ENCODE assay signal across 8 mouse cellular contexts in genomic region chr4:46591833-46592520, GRCm38 (mm10). TPM values are rescaled to one million over a fixed set of nuclear protein-coding genes. Genes with fewer than 3 reads are reported as not detected.
DNase-seq lines count a peak whose midpoint lies in the region; ATAC-seq and TF ChIP-seq lines count a peak whose summit lies in the region.
"Had no signal": no experiment of that assay in that cellular context is flagged by ENCODE, and none has a peak within 500 bp of the region (broad histone marks: within the 10 kb centered on the region; RNA-seq: fewer than 3 reads in every experiment).

No protein-coding gene starts in this region.

- H3K27me3 ChIP-seq in kidney, adult 2 months (replicated peaks; ENCODE audit: control insufficient read depth, insufficient read depth, low read length), result no peaks in the 10 kb centered on the region
- no peaks in the 10 kb centered on the region for H3K27me3 ChIP-seq in MEL (ENCODE audit: control insufficient read depth in 1 of 2, insufficient read depth in 2 of 2, low read length in 2 of 2)

- no peak overlapping the region for H3K27ac ChIP-seq in kidney, adult 2 months (ENCODE audit: insufficient read depth, low read depth, low read length)
- H3K27ac ChIP-seq in MEL (ENCODE audit: control insufficient read depth, low read depth, low read length), result no peak overlapping the region

- no peak overlapping the region for H3K4me3 ChIP-seq in kidney, adult 2 months (ENCODE audit: insufficient read depth, low read depth, low read length)
- H3K4me3 ChIP-seq in MEL (ENCODE audit: control insufficient read depth in 1 of 2, insufficient read depth in 1 of 2, low read depth in 2 of 2, low read length in 2 of 2), result no peak overlapping the region

- no peaks in the 10 kb centered on the region for H3K9me3 ChIP-seq in MEL (replicated peaks; ENCODE audit: insufficient read depth, low read length)

- TF ChIP-seq POLR2A in kidney, adult 2 months (IDR thresholded peaks at IDR 0.05; ENCODE audit: low read depth, low read length), result no peak
- TF ChIP-seq POLR2A in MEL (IDR thresholded peaks at IDR 0.05; ENCODE audit: control insufficient read depth in 1 of 2, insufficient read depth in 1 of 2, low read depth in 1 of 2, low read length in 2 of 2, poor library complexity in 1 of 2), result no peak

- H3K4me1 ChIP-seq in kidney, adult 2 months (ENCODE audit: control insufficient read depth, insufficient read depth, low read length), result no peaks in the 10 kb centered on the region
- H3K4me1 ChIP-seq in MEL (ENCODE audit: control insufficient read depth in 1 of 2, insufficient read depth in 2 of 2, low read length in 2 of 2), result peaks cover 13 to 48% of the 10 kb centered on the region in 2 experiments

- H3K36me3 ChIP-seq in kidney, adult 2 months (ENCODE audit: control insufficient read depth, insufficient read depth, low read length), result no peaks in the 10 kb centered on the region
- peaks cover 0 to 42% of the 10 kb centered on the region in 2 experiments; a peak in 2 of 4 replicates for H3K36me3 ChIP-seq in MEL (ENCODE audit: control insufficient read depth in 1 of 2, insufficient read depth in 2 of 2, low read length in 2 of 2)

- 78% methylated on average over 9 of the region's 9 CpGs for WGBS in kidney, adult 2 months

- no peak overlapping the region for H3K9ac ChIP-seq in MEL (ENCODE audit: control insufficient read depth, low read depth, low read length, poor library complexity, severe bottlenecking)

- TF ChIP-seq RAD21 in MEL (IDR thresholded peaks at IDR 0.05; ENCODE audit: low read depth, low read length), result no peak

- no peak for TF ChIP-seq EP300 in MEL (IDR thresholded peaks at IDR 0.05; ENCODE audit: low read depth in 1 of 2, low read length in 2 of 2)

- peak; percentile 56 for ATAC-seq in megakaryocyte progenitor cell, adult 5-6 weeks (replicated peaks; ENCODE audit: poor library complexity)

- H3K79me2 ChIP-seq in MEL (ENCODE audit: control insufficient read depth, insufficient read depth, low read length, poor library complexity), result no peaks in the 10 kb centered on the region

- peak; percentile 35 for DNase-seq in kidney, adult 2 months
- no peak for DNase-seq in kidney, postnatal 36 days
- peak; percentile 76 for DNase-seq in MEL (ENCODE audit: low read depth, low spot score)
- peak; percentile 33 for DNase-seq in brain, adult 2 months (ENCODE audit: low read depth, low spot score)
- no peak for DNase-seq in layer of hippocampus, postnatal 36 days
- no peak for DNase-seq in left cerebral cortex, adult 9 months (ENCODE audit: low spot score in 2 of 2)
- DNase-seq: right cerebral cortex, adult 18-20 months had no signal

- no peak for TF ChIP-seq CTCF in kidney, adult 2 months (conservative IDR thresholded peaks at IDR 0.05; ENCODE audit: insufficient read depth, insufficient read length, low read depth, low read length)
- TF ChIP-seq CTCF in MEL (IDR thresholded peaks at IDR 0.05 in 2 of 3, conservative IDR thresholded peaks at IDR 0.05 in 1 of 3; ENCODE audit: control insufficient read depth in 1 of 3, insufficient read depth in 1 of 3, low read depth in 2 of 3, low read length in 3 of 3, poor library complexity in 1 of 3, severe bottlenecking in 1 of 3), result no peak

TF ChIP-seq in MEL, 35 proteins besides CTCF, POLR2A, EP300 and RAD21:
- no peak for TF ChIP-seq UBTF (IDR thresholded peaks at IDR 0.05; ENCODE audit: borderline replicate concordance, insufficient read depth, low read depth, low read length)
- 0 out of 2 replicates have a peak, but pooled peaks have one; percentile 38 for TF ChIP-seq MYC (IDR thresholded peaks at IDR 0.05; ENCODE audit: low read depth, low read length)
- TF ChIP-seq ZMIZ1 (IDR thresholded peaks at IDR 0.05; ENCODE audit: low read depth, low read length), result no peak
- peak; percentile 87 for TF ChIP-seq ZNF384 (IDR thresholded peaks at IDR 0.05; ENCODE audit: low read depth, low read length)
- peak; percentile 69 for TF ChIP-seq ETS1 (IDR thresholded peaks at IDR 0.05; ENCODE audit: low read depth, low read length)
- TF ChIP-seq USF2 (IDR thresholded peaks at IDR 0.05; ENCODE audit: borderline replicate concordance in 1 of 2, insufficient read depth in 1 of 2, low read depth in 1 of 2, low read length in 2 of 2), result no peak
- TF ChIP-seq JUND (IDR thresholded peaks at IDR 0.05; ENCODE audit: low read depth, low read length), result peak; percentile 30; the same call in 1 of the 2 replicates
- no peak for TF ChIP-seq CHD2 (IDR thresholded peaks at IDR 0.05; ENCODE audit: low read length)
- no peak for TF ChIP-seq GATA1 (IDR thresholded peaks at IDR 0.05; ENCODE audit: low read depth, low read length)
- no peak for TF ChIP-seq TCF12 (IDR thresholded peaks at IDR 0.05; ENCODE audit: low read depth, low read length)
- TF ChIP-seq NELFE (IDR thresholded peaks at IDR 0.05; ENCODE audit: low read depth, low read length), result no peak
- TF ChIP-seq GABPA (IDR thresholded peaks at IDR 0.05; ENCODE audit: low read depth, low read length), result no peak
- TF ChIP-seq NRF1 (IDR thresholded peaks at IDR 0.05; ENCODE audit: insufficient read depth, low read depth, low read length, poor library complexity, severe bottlenecking), result no peak
- TF ChIP-seq CHD1 (IDR thresholded peaks at IDR 0.05; ENCODE audit: low read depth, low read length), result no peak
- no peak for TF ChIP-seq MEF2A (IDR thresholded peaks at IDR 0.05; ENCODE audit: extremely low read depth, insufficient replicate concordance, low read depth, low read length, poor library complexity, severe bottlenecking)
- TF ChIP-seq MAX (IDR thresholded peaks at IDR 0.05; ENCODE audit: low read length), result no peak
- TF ChIP-seq MAZ (IDR thresholded peaks at IDR 0.05; ENCODE audit: low read depth, low read length), result no peak
- no peak for TF ChIP-seq SMC3 (IDR thresholded peaks at IDR 0.05; ENCODE audit: low read depth, low read length)
- TF ChIP-seq RCOR1 (IDR thresholded peaks at IDR 0.05; ENCODE audit: low read depth, low read length), result no peak
- no peak for TF ChIP-seq SIN3A (IDR thresholded peaks at IDR 0.05; ENCODE audit: low read length)
- no peak for TF ChIP-seq MYB (IDR thresholded peaks at IDR 0.05; ENCODE audit: low read depth, low read length)
- TF ChIP-seq KAT2A (conservative IDR thresholded peaks at IDR 0.05; ENCODE audit: low read depth, low read length), result no peak
- TF ChIP-seq HCFC1 (IDR thresholded peaks at IDR 0.05; ENCODE audit: low read depth, low read length), result no peak
- TF ChIP-seq MXI1 (IDR thresholded peaks at IDR 0.05; ENCODE audit: low read depth, low read length), result 0 out of 2 replicates have a peak, but pooled peaks have one; percentile 26
- TF ChIP-seq USF1 (IDR thresholded peaks at IDR 0.05; ENCODE audit: low read depth, low read length), result no peak
- TF ChIP-seq ELF1 (IDR thresholded peaks at IDR 0.05; ENCODE audit: low read depth, low read length), result no peak
- no peak for TF ChIP-seq POLR2AphosphoS5 (IDR thresholded peaks at IDR 0.05; ENCODE audit: borderline replicate concordance, low read depth, low read length)
- TF ChIP-seq TAL1 (IDR thresholded peaks at IDR 0.05; ENCODE audit: low read length), result peak; percentile 68
- no peak for TF ChIP-seq BHLHE40 (IDR thresholded peaks at IDR 0.05; ENCODE audit: borderline replicate concordance, low read depth, low read length)
- TF ChIP-seq TBP (IDR thresholded peaks at IDR 0.05; ENCODE audit: low read depth, low read length), result no peak
- TF ChIP-seq POLR2AphosphoS2 (IDR thresholded peaks at IDR 0.05; ENCODE audit: low read length), result no peak
- TF ChIP-seq ZKSCAN1 (IDR thresholded peaks at IDR 0.05; ENCODE audit: low read depth, low read length), result no peak
- TF ChIP-seq MAFK (IDR thresholded peaks at IDR 0.05; ENCODE audit: borderline replicate concordance, low read depth, low read length), result no peak
- no peak for TF ChIP-seq E2F4 (IDR thresholded peaks at IDR 0.05; ENCODE audit: borderline replicate concordance, low read depth, low read length)

RNA-seq across cellular contexts. Expression of gene Coro2a, which starts 10.0 kb away (rescaled TPM):
- polyA plus RNA-seq in kidney, adult 2 months (2012; rRNA removed), result 4.1 and 4.2 TPM in 2 replicates
- total RNA-seq in MEL (2012; rRNA removed), result 0.35 and 1.2 TPM in 2 replicates
- polyA plus RNA-seq in MEL (2012; ENCODE audit: insufficient read depth in 1 of 2, insufficient read length in 2 of 2, low read depth in 1 of 2, low replicate concordance in 2 of 2, missing spikeins in 1 of 2), result 1 to 10 TPM in 1 of 2 experiments, not detected in 1; 6.8 TPM
- total RNA-seq in megakaryocyte progenitor cell, adult 5-6 weeks (2015), result 42.3 and 51.4 TPM in 2 replicates
- total RNA-seq in megakaryocyte progenitor cell, adult 5-6 weeks (2017), result 24.4 and 25.7 TPM in 2 replicates
- total RNA-seq in layer of hippocampus, postnatal 36 days (2021), result 10 to 100 TPM; 16.0 to 17.0 TPM

RNA-seq across cellular contexts. Expression of gene Trim14, which starts 56.0 kb away (rescaled TPM):
- polyA plus RNA-seq in kidney, adult 2 months (2012; rRNA removed), result 2.3 and 2.6 TPM in 2 replicates
- total RNA-seq in MEL (2012; rRNA removed), result 0.82 and 1.1 TPM in 2 replicates
- polyA plus RNA-seq in MEL (2012; ENCODE audit: insufficient read depth in 1 of 2, insufficient read length in 2 of 2, low read depth in 1 of 2, low replicate concordance in 2 of 2, missing spikeins in 1 of 2), result 1 to 10 TPM in 1 of 2 experiments, not detected in 1; 5.1 TPM
- 11.5 and 11.7 TPM in 2 replicates for total RNA-seq in megakaryocyte progenitor cell, adult 5-6 weeks (2015)
- total RNA-seq in megakaryocyte progenitor cell, adult 5-6 weeks (2017), result 16.5 and 25.2 TPM in 2 replicates
- total RNA-seq in layer of hippocampus, postnatal 36 days (2021), result 1 to 10 TPM in 1 of 2 experiments, under 1 TPM in 1; 0.88 to 1.1 TPM

RNA-seq across cellular contexts. Expression of gene Tbc1d2, which starts 58.0 kb away (rescaled TPM):
- 6.1 and 7.6 TPM in 2 replicates for polyA plus RNA-seq in kidney, adult 2 months (2012; rRNA removed)
- 0.19 and 0.20 TPM in 2 replicates for total RNA-seq in MEL (2012; rRNA removed)
- under 1 TPM in 1 of 2 experiments, not detected in 1; 0.36 TPM for polyA plus RNA-seq in MEL (2012; ENCODE audit: insufficient read depth in 1 of 2, insufficient read length in 2 of 2, low read depth in 1 of 2, low replicate concordance in 2 of 2, missing spikeins in 1 of 2)
- 5.8 and 6.1 TPM in 2 replicates for total RNA-seq in megakaryocyte progenitor cell, adult 5-6 weeks (2015)
- total RNA-seq in megakaryocyte progenitor cell, adult 5-6 weeks (2017), result 6.3 and 8.2 TPM in 2 replicates
- total RNA-seq in layer of hippocampus, postnatal 36 days (2021), result 1 to 10 TPM; 2.4 to 3.1 TPM

Comparison
In these comparisons a context has a peak if more than half of its experiments do, and no peak if none do; other contexts are left out.
1. DNase-seq: peak in kidney, adult 2 months (single experiment), MEL (single experiment) and brain, adult 2 months (single experiment); none in kidney, postnatal 36 days (0 of 2), layer of hippocampus, postnatal 36 days (0 of 2) and left cerebral cortex, adult 9 months (0 of 2).